Mouse (Mus musculus): Measurements from ENCODE around the gene Hmx1. TPM values are rescaled to one million over a fixed set of nuclear protein-coding genes. Genes with fewer than 3 reads are reported as not detected.

Gene Hmx1
- 10 to 100 TPM in 1 of 2 experiments, 1 to 10 TPM in 1; 4.5 to 10.1 TPM for total RNA-seq (2021)
- long read RNA-seq, experiment 1, transcript Hmx1-201 (2 exons, 1,526 nt), result major isoform, 7 of 9 reads
- long read RNA-seq, experiment 1, partial matches to known transcripts, result 0 of 9 reads
- long read RNA-seq, experiment 1, other reads (novel, unspliced or antisense), result 2 of 9 reads
- long read RNA-seq, experiment 2, transcript Hmx1-201 (2 exons, 1,526 nt), result major isoform, 41 of 48 reads
- long read RNA-seq, experiment 2, partial matches to known transcripts, result 0 of 48 reads
- long read RNA-seq, experiment 2, other reads (novel, unspliced or antisense), result 7 of 48 reads

DNA sequence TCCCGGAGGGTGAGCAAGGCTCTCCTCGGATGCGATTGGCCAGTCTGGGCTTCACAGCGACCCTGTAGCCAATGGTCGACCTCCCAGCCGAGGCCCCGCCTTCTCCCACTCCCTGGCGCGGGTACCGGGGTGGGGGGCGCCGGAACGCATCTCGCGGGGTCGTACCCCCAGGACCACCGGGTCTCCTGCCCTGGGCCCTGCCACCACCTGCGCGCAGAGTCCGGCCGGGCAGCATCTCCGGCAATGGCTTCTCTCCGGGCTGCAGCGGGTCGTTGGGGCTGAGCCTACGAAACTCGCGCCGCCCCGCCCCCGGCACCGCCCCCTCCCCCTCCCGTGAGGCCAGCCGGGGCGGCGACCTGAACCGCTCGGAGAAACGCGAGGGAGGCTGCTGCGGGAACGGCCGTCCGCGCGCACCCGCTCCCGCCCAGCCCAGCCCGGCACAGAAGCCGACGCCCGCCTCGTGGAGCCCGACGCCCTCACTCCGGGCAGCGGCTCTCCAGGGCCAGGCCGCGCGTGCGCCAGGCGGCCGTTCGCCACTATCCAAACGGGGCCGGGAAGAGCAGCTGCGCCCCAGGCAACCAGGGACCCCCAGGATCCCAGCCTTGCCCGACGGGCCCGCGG is at the start of gene Hmx1:
Gene Hmx1 (plus strand): TSS at position 618 of the 621 bp plus-strand sequence.
- DNase-seq (ENCODE audit: low spot score in 2 of 2), result no peak

DNA sequence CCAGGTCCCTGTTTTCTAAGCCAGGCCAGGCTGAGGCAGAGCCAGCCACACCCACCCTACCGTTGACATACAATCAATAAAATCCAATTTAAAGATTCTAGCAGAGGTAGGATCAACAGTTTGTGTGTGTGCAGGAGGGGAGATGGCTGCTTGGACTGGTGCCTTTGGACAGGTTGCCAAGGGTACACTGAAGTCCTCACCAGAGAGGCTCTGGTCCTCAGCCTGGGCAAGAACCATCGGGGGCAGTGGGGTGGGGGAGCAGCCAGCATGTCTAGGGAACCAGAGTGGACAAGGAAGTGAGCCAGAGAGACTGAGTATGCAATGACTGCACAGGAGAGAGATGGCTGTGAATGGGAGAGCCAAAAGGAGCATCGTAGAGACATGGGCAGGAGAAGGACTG is 43.8 kb upstream of the Hmx1 start:
- no peak for DNase-seq (ENCODE audit: low spot score in 2 of 2)

DNA sequence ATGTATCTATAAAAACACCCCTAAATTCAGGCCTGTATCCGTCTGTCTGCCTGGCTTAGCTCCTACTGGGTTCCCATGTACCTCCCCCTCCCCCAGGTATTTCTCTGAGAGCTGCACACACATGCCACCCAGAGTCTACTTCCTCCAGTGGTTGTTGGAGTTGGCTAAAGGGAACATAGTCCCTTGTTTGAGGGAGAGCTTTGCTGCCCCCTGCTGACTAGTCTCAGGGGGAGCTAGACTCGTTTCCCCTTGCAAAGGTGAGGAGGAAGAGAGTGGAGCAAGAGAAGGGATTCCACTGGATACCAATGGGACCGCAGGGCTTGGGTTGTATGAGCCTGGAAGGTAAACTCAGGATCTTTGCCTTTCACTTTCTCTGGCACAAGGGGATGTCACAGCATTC is 40.1 kb upstream of the Hmx1 start:
- DNase-seq (ENCODE audit: low spot score in 2 of 2), result peak; percentile 14 to 58

DNA sequence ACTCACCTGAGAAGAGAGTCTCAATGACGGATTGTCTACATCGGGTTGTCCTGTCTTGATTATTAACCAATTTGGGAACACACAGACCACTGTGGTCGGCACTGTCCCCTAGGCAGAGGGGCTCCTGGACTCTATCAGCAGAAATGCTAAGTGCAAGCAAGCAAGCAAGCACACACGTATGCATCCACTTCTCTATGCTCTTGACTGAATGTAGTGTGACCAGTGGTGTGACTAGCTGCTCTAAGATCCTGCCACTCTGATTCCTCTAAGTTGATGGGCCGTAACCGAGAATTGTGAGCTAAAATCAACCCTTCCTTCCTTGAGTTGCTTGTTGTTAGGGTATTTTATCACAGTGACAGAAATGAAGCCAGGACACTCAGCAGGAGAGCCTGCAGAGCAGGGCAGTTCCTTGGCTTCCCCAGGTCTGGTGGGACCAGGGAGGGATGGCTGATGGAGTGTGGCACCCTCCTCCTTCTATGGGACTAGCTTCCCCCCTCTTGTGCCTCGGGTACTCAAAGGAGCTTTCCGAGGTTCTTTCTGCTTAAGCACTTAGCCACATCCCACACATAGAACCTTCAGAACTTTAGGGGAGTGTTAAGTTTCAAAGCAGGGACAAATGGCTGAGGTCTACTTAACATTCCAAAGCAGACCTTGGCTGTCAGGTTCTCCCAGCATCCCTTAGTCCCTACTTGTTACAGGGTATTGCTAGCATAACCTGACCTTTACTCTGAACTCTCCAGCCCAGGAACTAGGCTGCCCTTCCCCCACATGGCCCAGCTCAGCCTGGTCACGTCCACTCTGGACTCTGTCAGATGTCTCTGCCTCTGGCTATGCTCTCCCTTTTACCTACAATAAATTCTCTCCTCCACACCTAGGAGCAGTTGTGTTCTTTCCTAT is 31.1 kb upstream of the Hmx1 start:
- no peak for DNase-seq (ENCODE audit: low spot score in 2 of 2)

DNA sequence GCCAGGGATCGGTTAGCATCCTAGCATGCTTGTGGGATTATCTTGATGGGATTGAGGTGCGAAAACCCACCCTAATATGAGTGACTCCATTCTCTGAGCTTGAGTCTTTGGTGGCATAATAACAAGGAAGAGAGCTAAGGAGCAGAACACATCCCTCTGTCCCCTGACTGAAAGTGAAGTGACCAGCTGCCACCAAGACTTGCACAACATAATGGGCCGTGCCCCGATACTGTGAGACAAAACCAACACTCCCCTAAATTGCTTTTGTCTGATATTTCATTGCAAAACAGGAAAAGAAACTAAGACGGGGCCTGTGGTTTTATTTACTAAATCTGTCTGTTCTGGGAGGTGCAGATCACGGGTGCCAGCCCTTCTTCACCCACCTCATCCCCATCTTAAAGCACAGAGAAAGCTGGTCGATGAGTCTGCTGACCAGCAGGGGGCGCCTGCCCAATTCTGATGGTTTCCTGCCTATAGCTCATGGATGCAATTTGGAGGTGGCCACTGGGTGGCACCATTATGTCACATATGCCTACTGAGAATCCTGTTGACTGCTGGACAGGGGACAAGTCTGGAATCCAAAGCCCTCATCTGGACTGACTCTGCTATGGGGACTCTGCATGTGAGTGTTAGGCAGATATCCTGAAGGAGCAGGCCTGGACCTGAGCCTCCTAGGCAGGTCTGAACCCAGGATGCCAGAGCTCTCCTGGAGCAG is 27.2 kb upstream of the Hmx1 start:
- DNase-seq (ENCODE audit: low spot score in 2 of 2), result peak; percentile 85 to 91

DNA sequence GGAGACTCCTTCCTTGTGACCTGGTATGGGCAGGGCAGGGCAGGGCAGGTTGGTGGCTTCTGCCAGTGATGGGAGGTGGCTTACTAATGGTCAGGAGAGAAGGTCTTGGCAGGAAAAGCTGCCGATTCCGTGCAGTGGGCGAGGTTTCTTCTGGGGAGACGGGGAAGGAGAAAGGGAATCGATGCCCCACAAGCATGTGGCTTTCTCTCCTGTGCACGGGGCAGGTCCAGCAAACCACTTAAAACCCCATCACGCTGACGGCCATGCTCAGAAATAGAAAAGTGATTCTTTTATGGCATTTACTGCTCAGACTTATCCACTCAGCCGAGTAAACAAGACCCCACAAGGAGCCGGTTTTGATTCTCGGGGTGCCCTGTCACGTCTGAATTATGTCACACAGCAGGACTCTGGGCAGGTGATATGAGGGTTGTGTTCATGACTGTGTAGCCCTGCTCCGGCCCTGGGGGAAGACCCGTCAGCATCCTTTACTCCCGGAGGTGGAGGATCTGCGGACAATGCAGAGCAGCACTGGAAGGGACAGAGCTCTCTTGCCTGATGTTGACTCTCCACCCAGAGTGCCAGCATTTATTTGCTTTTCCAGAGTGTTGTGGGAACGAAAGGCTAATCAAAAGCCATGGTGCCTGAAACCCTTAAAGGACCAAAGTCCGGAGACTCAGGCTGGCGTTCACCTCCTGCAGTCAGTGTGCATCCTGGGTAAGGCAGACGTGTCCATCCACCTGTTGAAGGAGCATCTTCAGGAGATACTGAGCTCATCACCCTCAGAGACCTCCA is 22.5 kb upstream of the Hmx1 start:
- DNase-seq (ENCODE audit: low spot score in 2 of 2), result no peak

DNA sequence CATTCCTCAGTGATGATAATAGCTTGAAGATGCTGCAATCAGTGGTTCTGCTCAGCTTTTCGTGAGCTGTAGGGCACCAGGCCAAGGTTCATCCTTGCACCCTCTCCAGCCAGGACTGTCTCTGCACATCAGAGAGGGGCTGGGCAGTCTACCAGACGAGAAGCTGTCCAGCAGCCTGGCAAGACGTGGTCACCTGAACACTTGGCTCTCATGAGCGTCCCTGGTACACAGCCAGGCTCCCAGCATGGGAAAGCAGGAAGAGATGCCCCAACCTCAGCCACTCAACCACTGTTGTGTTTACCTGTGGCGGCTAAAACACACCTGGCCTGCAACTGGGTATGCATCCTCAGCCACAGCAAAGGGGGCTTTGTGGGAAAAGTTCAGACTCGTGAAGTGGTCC is 20.0 kb upstream of the Hmx1 start:
- DNase-seq (ENCODE audit: low spot score in 2 of 2), result no peak

DNA sequence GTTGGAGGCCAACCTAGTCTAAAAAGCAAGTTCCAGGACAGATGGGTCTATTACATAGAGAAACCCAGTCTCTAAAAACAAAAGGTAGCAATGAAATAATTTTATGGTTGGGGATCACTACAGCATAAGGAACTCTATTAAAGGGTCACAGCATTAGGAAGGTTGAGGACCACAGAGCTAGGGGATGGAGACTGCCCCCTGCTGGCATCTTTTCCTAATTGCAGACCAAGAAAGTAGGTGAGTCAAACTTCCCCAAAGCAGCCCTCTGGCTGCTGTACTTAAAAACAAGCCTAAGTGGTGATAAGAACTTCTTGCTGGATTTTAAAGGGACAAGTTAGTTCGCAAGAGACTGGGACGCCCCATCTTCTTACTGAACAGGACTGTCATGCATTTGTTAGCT is 9.8 kb upstream of the Hmx1 start:
- no peak for DNase-seq (ENCODE audit: low spot score in 2 of 2)

DNA sequence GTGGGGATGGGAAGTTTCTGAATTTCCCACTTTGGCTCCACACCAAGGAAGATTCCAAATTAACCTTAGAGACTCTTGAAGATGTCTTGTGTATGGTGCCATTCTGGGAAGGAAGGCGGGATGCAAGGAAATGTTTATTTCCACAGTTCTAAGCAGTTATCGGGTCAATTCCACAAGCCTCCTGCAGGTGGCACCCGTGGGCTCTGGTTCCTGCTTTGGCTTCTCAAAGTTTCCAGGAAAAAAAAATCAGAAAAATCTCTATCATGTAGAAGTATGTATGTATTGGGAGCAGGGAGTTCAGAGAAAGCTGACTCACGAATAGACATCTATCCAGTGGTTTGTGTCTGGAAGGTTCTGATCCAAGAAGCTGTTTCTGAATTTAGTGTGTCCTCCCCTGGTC is 9.1 kb upstream of the Hmx1 start:
- no peak for DNase-seq (ENCODE audit: low spot score in 2 of 2)

DNA sequence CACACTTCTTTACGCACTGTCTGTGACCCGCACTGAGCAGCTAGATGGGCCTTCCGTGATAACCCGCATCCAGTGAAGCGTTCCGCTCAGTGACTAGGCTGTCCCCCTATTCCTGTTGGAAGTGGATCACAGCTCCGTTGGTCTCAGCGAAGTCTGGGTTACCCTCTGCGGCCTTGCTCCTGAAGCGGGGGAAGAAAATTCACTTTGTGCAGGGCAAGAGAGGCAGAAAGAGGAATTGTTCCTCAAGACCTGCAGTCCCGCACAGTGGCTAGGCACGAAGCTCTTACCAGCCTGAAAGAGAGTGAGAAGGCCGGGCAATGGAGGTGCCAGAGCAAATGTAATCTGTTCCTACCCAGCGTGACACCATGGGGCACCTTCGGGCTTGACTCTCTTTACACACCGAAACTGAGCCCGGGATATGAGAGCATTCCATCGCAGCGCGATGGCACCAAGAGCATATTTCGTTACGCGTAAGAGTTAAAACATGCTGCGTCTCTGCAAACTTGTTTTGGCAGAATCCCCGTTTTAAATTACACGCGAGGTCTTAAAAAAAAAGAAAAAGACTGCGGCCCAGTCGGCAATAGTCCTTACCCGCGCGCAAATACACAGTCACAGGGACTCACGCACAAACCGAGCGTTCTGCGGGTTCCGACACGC is 946 bp upstream of the Hmx1 start:
- no peak for DNase-seq (ENCODE audit: low spot score in 2 of 2)

DNA sequence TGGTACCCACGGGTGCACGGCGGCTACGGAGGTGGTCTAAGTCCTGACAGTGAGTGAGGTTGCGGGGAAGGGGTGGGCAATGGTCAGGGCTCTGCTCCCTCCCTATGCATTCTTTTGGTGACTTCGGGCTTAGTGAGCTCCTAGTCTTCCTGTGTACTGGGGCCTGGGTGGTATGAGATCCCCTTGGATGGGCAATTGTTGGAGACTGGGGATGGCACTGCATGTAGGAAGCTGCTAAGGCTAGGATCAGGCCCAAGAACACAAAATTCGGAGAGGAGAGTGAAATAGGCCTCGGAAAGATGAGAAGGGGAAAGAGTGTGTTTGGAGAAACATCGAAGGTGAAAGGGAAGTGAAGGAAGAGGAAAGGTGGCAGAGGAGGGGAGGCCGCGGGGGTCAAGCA is 533 bp downstream of the Hmx1 start:
- DNase-seq (ENCODE audit: low spot score in 2 of 2), result no peak

DNA sequence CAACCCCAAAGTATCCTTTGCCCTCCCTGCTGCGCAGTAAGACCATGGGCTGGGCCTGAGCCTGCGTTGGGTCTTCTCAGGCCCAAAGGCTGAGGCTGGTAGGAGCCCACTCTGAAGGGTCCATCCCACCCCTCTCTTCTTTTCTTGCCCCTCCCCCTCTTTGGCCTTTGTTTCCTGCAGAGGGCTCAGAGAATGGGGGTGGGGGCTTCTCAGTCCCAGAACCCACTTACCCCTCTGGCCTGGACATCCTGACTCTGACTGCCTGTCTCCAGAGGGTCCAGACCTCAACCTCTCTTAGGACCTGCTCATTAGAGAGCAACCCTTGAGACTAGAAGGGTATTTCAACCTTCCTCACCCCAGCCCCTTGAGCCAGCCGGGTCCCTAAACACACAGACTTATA is 1.0 kb downstream of the Hmx1 start:
- DNase-seq (ENCODE audit: low spot score in 2 of 2), result no peak

DNA sequence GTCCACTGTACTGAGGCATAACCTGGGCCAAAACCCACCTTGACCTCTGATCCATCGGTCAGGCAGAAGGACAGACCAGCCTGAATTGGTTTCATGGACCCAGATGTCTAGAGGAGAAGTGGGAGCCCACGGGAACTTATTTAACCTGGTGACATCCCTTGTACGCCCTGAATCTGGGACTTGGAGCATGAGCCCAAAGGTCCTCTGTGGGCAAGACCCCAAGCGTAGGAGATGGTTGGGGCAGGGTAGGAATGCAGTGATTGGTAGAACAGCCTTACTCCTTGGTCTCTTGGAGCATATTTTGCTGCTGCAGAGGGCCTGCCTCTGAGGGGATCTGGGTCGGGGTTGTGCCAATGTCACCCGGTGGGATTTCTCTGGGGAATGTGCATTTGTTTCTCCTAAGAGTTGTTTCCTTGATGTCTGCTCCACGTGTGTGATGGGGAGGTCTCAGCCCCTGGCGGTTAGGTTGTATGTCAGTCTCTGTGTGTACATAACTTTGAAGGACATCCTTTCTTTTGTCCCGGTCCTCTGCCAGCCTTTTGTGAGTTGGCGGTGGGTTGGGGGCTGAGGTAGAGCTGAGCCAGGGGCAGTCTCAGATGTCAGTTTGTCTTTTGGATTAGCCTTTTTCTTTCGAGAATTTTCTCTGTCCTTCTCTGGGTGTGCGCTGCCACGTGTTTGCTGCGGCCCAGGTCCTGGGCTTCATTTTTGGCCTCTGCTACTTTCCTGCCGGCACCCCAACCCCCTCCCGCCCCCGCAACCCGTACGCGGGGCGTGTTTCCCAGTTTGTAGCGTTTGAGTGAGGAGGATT is 2.1 kb downstream of the Hmx1 start:
- no peak for DNase-seq (ENCODE audit: low spot score in 2 of 2)

DNA sequence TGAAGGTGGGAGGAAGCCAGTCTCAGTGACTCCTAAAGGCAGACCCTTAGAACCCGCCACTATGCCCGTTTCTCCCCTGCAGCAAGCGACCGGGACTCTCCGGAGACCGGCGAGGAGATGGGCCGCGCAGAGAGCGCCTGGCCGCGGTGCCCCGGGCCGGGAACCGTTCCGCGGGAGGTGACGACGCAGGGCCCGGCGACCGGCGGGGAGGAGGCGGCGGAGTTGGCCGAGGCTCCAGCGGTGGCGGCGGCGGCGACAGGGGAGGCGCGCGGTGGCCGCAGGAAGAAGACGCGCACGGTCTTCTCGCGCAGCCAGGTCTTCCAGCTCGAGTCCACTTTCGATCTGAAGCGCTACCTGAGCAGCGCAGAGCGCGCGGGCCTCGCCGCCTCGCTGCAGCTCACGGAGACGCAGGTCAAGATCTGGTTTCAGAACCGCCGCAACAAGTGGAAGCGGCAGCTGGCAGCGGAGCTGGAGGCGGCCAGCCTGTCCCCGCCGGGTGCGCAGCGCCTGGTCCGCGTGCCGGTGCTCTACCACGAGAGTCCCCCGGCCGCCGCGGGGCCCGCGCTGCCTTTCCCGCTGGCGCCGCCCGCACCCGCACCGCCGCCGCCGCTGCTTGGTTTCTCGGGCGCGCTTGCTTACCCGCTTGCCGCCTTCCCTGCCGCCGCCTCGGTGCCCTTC is 2.9 kb downstream of the Hmx1 start:
- DNase-seq (ENCODE audit: low spot score in 2 of 2), result no peak

DNA sequence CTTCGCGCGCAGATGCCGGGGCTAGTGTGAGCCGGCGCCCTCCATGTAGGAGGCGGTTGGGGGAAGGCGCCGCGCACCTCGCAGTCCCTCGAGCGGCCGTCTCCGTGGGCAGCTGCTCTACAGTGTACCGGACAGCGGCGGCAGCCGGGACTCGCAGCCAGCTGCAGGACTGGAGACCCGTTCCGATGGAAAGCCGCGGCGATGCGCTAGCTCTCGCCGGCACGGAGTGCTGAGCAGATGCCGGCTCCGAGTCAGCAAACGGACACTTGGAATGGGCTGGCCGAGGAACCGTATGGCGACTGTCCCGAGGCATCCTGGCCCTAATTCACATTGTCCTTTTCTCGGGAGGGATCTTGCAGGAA is 3.4 kb downstream of the Hmx1 start:
- no peak for DNase-seq (ENCODE audit: low spot score in 2 of 2)

DNA sequence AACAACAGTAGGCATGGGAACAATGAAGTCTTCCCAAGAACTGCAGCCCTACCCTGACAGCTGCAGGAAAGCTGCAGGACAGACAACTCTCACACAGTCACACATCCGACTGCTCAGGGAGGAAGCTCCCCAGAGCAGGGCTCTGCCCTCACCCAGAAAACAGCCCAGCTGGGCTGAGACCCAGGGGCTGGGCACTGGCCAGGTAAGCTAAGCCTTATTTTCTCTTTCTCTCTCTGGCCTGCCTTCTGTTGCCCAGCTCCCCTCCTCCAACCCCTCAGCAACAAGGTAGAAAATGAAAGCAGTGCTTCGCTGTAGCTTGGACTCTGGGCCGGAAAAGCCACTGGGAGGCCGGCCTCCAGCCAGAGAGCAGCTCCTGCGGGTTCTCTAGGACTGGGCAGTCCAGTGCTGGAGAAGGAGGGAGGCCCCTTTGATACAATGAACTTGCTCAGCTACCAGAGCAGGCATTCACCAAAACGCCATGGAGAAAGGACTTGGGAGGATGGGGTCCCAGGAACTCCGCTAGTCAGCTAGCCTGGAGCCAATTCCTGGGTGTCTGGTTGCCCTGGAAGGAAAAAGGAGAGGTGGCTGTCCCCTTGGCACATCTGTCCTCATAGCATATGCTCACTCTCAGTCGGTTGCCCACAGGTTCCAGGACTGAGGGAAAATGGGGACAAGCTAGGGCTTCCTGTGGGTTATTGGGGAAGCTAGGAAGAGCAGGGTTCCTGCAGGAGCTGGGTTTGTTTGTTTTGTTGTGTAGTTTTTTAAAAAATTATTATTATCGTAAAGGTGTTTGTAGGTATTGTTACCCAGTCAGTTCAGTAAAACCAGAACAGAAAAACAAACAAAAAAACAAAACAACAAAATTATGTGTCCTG is 6.9 kb downstream of the Hmx1 start:
- no peak for DNase-seq (ENCODE audit: low spot score in 2 of 2)

DNA sequence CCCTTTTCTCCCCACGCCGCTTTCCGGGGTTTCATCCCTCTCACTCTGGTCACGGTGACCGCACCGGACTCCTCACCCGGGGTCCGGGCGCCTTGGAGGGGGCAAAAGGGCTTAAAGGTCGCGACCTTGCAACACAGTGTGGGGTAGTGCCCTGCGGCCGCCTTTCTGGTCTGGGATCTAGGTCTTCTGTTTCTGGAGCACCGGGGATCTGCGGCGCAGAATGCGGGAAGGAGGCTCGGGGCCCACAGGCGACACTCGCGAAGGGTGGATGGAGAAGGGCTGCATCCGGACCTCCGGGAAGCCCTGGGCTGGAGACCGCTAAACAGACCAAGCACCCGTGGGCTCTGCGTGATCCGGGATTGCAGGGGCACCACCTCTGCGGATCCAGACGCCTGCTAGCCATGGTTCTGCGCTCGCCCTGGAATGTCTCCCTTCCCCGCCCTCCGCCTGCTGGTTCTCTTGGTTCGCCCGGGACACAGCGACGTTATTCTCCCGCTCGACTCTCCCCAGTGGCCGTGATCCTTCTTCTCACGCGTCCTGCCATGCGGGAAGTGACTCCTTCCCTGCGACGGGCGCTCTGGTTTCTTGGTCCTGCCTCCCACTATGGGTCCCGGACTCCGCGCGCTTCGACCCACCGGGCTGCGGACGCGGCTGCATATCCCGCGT is 8.2 kb downstream of the Hmx1 start:
- DNase-seq (ENCODE audit: low spot score in 2 of 2), result no peak

Measured in adrenal gland, postnatal 4 days (tissue).